Mouse (Mus musculus) G1E (cell line): ENCODE measurements around the gene Scnn1a. TPM values are rescaled to one million over a fixed set of nuclear protein-coding genes. Genes with fewer than 3 reads are reported as not detected.

ENCODE experiments used
- ATAC-seq: 2 replicates; pipeline ENCODE4 v1.8.0; 2016; ENCODE audit warnings: mild to moderate bottlenecking; ENCODE audit not compliant: insufficient number of reproducible peaks, poor library complexity, low FRiP score, severe bottlenecking; ENCODE audit errors: extremely low read depth
- DNase-seq: peaks from one replicate; pipeline ENCODE4 v3.0.0; 2012; ENCODE audit warnings: low spot score
- H3K27me3 ChIP-seq: 2 replicates; pipeline ENCODE4 v1.6.1; 2012; ENCODE audit warnings: mild to moderate bottlenecking, low read length, inconsistent platforms; ENCODE audit not compliant: insufficient read depth
- H3K36me3 ChIP-seq: replicated peaks from 2 replicates; pipeline ENCODE3; 2012; ENCODE audit warnings: mild to moderate bottlenecking, inconsistent platforms
- H3K4me1 ChIP-seq: 2 replicates; pipeline ENCODE4 v1.6.1; 2012; ENCODE audit warnings: low read depth, low read length, inconsistent platforms, mixed read lengths; ENCODE audit not compliant: insufficient read depth
- H3K4me3 ChIP-seq: 2 replicates; pipeline ENCODE4 v1.5.1; 2012; ENCODE audit warnings: low read depth, mild to moderate bottlenecking, inconsistent platforms, low read length, moderate library complexity, mixed read lengths
- H3K9me3 ChIP-seq: replicated peaks from 2 replicates; pipeline ENCODE4 v1.6.1; 2012; ENCODE audit warnings: inconsistent platforms
- CTCF ChIP-seq: IDR thresholded peaks from 2 replicates; pipeline ENCODE4 v1.5.1; 2012; ENCODE audit warnings: low read depth, low read length, inconsistent platforms, mixed read lengths
- GATA1 ChIP-seq: IDR thresholded peaks from 2 replicates; pipeline ENCODE4 v1.6.1; 2012; ENCODE audit warnings: borderline replicate concordance, low read length, inconsistent platforms, mixed read lengths
- GATA2 ChIP-seq: IDR thresholded peaks from 2 replicates; pipeline ENCODE4 v1.6.1; 2012; ENCODE audit warnings: low read depth, low read length, inconsistent platforms, borderline replicate concordance
- POLR2AphosphoS5 ChIP-seq: IDR thresholded peaks from 2 replicates; pipeline ENCODE4 v1.6.1; 2012; ENCODE audit warnings: low read depth, low read length, inconsistent platforms; ENCODE audit not compliant: insufficient replicate concordance
- TAL1 ChIP-seq: conservative IDR thresholded peaks from 2 replicates; pipeline ENCODE4 v1.6.1; 2012; ENCODE audit warnings: low read depth, low read length, inconsistent platforms, mixed read lengths
- polyA plus RNA-seq: library from polyadenylated mRNA; stranded (reverse); fragments of >175 nt; gene quantifications from 2 replicates; pipeline ENCODE4 v1.2.3, GENCODE M21; 2012
- total RNA-seq, 2 experiments: library from RNA; stranded (forward) in 1 of 2; stranded (reverse) in 1 of 2; fragments of 200-1000 nt in 1 of 2; fragments of >200 nt in 1 of 2; fragmentation: Nextera tagmentation in 1 of 2; gene quantifications; 2 replicates each; pipeline ENCODE4 v1.2.3; 2014 to 2017

The Scnn1a gene
- total and polyA plus RNA-seq, 3 experiments: 0.16 TPM; not detected in 2

DNA sequence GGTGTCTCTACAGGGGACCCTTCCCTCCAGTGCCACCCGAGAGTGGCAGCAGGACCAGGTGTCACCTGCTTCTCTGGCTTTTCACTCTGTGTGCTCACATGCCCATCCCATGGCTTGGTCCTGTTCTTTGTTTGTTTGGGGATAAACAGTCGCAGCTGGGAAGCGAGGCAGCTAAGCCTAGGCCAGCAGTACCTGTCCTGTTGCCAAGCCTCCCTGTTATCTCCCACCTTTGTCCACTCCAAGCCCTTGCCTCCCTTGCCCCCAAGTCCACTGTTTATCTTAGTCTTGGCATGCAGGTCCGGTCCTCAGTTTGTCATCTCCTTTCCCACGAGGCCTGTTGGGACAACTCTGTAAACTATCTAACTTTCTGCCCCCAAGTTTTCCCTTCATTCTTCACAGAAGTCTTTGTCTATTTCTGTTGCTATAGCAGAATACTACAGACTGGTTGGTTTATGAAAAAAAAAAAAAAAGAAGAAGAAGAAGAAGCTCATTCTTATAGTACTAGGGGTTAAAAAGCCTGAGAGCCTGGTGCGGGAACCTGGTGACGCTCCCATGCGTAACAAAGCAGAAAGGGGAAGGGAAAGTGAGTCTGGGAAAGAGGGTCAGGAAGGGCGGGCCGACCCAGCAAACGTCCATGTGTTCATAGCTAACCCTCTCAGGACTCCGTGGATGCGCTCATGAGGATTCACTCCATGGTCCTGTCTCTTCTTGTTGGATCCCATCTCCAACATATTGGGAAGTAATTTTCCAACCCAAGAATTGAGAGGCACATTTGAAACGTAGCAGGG, 12.8 kb downstream of the Scnn1a start:
- no peak overlapping the region for H3K4me3 ChIP-seq
- TF ChIP-seq POLR2AphosphoS5: no peak
- no peak for TF ChIP-seq CTCF
- TF ChIP-seq GATA2: no peak
- TF ChIP-seq GATA1: no peak
- no peak for TF ChIP-seq TAL1
- no peak for ATAC-seq
- H3K4me1 ChIP-seq: no peaks in the 10 kb centered on the region
- no peak for DNase-seq
- H3K9me3 ChIP-seq: peaks cover 29% of the 10 kb centered on the region
- H3K27me3 ChIP-seq: no peaks in the 10 kb centered on the region
- no peaks in the 10 kb centered on the region for H3K36me3 ChIP-seq

DNA sequence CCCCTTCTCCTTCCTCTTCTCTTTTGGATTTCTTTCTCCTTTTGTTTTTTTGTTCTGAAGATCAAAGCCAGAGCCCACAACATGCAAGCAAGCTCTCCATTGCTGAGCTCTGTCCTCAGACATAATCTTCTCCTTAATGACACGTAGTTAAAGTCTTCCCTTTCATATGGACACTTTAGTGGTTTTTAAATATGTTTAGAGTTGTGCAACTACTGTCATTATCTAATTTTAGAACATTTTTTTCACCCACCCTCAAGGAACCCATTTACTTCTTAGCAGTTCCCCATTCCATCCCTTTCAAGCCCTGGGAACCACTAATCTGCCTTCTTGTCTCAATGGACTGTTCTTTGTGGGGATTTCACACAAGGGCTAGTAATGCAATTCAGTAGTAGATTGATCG, 13.9 kb downstream of the Scnn1a start:
- DNase-seq: no peak

GRCm38 (mm10) chr6:125338791-125339660, 18.6 kb downstream of the Scnn1a start:
- H3K36me3 ChIP-seq: no peaks in the 10 kb centered on the region
- H3K4me3 ChIP-seq: no peak overlapping the region
- H3K4me1 ChIP-seq: no peaks in the 10 kb centered on the region
- DNase-seq (no peak), ATAC-seq (no peak)
- H3K27me3 ChIP-seq: no peaks in the 10 kb centered on the region
- TF ChIP-seq TAL1: no peak
- no peak for TF ChIP-seq GATA1
- no peak for TF ChIP-seq POLR2AphosphoS5
- no peak for TF ChIP-seq CTCF
- no peak for TF ChIP-seq GATA2
- H3K9me3 ChIP-seq: peaks cover 41% of the 10 kb centered on the region

More for the DNA sequence above, 13.9 kb downstream of the Scnn1a start:
- H3K27me3 ChIP-seq: no peaks in the 10 kb centered on the region
- no peak for TF ChIP-seq POLR2AphosphoS5
- TF ChIP-seq GATA1: no peak
- TF ChIP-seq GATA2: no peak
- no peak for TF ChIP-seq CTCF
- TF ChIP-seq TAL1: no peak
- no peak overlapping the region for H3K4me3 ChIP-seq
- H3K4me1 ChIP-seq: no peaks in the 10 kb centered on the region
- ATAC-seq: no peak
- H3K36me3 ChIP-seq: no peaks in the 10 kb centered on the region
- peaks cover 35% of the 10 kb centered on the region for H3K9me3 ChIP-seq

DNA sequence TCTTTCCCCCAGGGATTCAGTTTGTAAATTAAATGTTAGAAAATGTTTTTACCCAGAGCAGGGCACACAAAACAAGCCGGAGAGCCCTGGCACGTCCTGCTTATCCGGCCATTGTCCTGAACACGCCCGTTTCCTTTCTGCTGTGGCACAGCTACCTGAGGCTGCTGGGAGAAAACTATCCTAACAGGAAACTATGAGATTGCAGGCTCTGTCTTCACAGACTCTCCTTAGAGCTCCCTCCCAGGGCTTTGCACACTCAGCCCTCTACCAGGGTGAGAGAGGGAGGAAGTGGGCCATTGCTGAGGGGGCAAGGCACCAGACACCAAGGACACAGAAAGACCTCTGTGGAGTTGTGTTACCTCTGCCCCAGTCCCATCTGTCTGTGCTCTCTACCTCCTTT, 19.8 kb downstream of the Scnn1a start:
- no peak for DNase-seq
- H3K36me3 ChIP-seq: no peaks in the 10 kb centered on the region
- TF ChIP-seq GATA2: no peak
- TF ChIP-seq GATA1: no peak
- no peak for TF ChIP-seq CTCF
- no peak for TF ChIP-seq POLR2AphosphoS5
- no peak for TF ChIP-seq TAL1
- no peak overlapping the region for H3K4me3 ChIP-seq
- no peaks in the 10 kb centered on the region for H3K4me1 ChIP-seq
- no peak for ATAC-seq
- H3K27me3 ChIP-seq: no peaks in the 10 kb centered on the region
- peaks cover 53% of the 10 kb centered on the region for H3K9me3 ChIP-seq

- Histone ChIP-seq H3K4me3 (no peak overlapping the region), H3K36me3 (no peaks in the 10 kb centered on the region), H3K27me3 (no peaks in the 10 kb centered on the region), H3K9me3 (peaks cover 52% of the 10 kb centered on the region), H3K4me1 (no peaks in the 10 kb centered on the region)
- no peak for TF ChIP-seq TAL1
- no peak for TF ChIP-seq POLR2AphosphoS5
- TF ChIP-seq GATA2: no peak
- TF ChIP-seq GATA1: no peak
- TF ChIP-seq CTCF: no peak
- ATAC-seq: no peak
- DNase-seq: no peak
Observed at GRCm38 (mm10) chr6:125342198-125342597, 21.7 kb downstream of the Scnn1a start.

- DNase-seq (no peak), ATAC-seq (no peak)
- Histone ChIP-seq H3K9me3 (peaks cover 48% of the 10 kb centered on the region), H3K27me3 (no peaks in the 10 kb centered on the region), H3K36me3 (no peaks in the 10 kb centered on the region), H3K4me1 (no peaks in the 10 kb centered on the region), H3K4me3 (no peak overlapping the region)
- TF ChIP-seq GATA2 (no peak), POLR2AphosphoS5 (no peak), GATA1 (no peak), TAL1 (no peak), CTCF (no peak)
Observed at GRCm38 (mm10) chr6:125344084-125344483, 23.6 kb downstream of the Scnn1a start.
